Mouse (Mus musculus) olfactory bulb, adult 2 months (tissue): ENCODE results near the gene Kalrn.

Experiments used
- CTCF ChIP-seq: fragments of 200-500 bp; IDR thresholded peaks from 2 replicates; pipeline ENCODE4 v1.5.1; 2012; ENCODE audit warnings: low read depth, mild to moderate bottlenecking, low read length, moderate library complexity; ENCODE audit not compliant: insufficient read depth
- POLR2A ChIP-seq: fragments of 200-500 bp; IDR thresholded peaks from 2 replicates; pipeline ENCODE4 v1.6.1; 2012; ENCODE audit warnings: mild to moderate bottlenecking, low read depth, low read length, moderate library complexity; ENCODE audit not compliant: insufficient read depth

DNA sequence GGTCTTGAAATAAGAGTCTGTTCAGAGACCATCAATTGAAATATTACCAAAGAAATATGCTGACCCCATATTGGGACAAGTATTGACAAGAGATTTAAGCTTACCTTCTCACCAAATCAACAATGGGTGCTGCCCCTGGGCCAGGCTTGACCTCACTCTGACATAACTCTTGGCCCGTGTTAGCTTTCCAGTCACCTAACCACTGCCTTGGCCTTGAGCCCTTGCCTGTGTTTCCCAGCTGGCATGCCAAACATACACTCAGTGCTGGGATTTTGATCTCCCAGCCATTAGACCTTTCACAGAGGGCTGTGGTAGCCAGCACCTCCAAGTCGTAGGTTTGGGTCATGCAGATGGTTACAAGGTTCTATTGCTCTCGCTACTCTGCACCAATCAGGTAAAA is 308.7 kb downstream of the Kalrn start:
- TF ChIP-seq CTCF (no peak), POLR2A (no peak)
